Mouse (Mus musculus): ENCODE measurements at regions not wholly inside any gene's neighbourhood (a gene's known extent, or its start where the extent isn't known, plus 50 kb on each side); places are given as distances from the start of the nearest gene placed in this dataset.
"Not testable (repeated sequence)": the region's sequence is repeated elsewhere in the genome, so short reads cannot be mapped to it uniquely, and the experiment has no call there.

DNA sequence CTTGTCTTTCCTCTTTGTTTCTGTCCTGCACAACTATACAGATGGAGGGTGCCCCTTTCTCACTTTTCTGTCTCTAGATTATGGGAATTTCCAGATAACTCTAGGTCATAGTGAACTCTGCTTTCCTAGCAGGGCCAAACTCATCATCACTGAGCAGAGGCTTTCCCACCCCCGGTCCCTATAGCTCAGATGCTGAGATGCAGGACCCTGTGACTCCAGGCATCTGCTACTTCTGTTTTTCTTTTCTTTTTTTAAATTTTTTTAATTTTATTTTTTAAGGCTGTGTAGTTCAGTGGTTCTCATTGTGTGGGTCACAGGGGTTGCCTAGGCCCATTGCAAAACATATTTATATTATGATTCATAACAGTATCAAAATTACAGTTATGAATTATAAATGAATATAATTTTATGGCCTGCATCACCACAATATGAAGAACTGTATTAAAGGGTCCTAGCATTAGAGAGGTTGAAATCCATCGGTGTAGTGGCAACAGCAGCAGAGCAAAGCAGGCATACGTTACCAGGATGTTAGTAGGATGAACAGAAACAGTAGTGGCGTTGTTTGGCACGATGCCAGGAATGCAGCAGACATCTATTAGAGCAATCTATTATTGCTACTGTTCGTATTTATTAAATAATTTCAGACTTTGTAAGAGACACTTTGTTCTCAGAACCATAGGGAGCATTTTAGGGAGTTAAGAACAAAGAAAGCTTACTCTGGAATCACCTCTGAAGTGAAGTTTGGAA, 343.8 kb downstream of the Edem1 start:
- Histone ChIP-seq H3K9me3 (replicated peaks; ENCODE audit: control insufficient read depth, low read length) (no peaks in the 10 kb centered on the region), H3K27ac (ENCODE audit: low read length) (no peak overlapping the region), H3K9ac (ENCODE audit: low read length) (no peak overlapping the region), H3K36me3 (ENCODE audit: control insufficient read depth, insufficient read depth) (no peaks in the 10 kb centered on the region), H3K27me3 (ENCODE audit: control insufficient read depth, insufficient read depth, low read length) (no peaks in the 10 kb centered on the region), H3K4me3 (ENCODE audit: low read length) (no peak overlapping the region), H3K4me2 (ENCODE audit: low read depth, low read length) (no peak overlapping the region), H3K4me1 (ENCODE audit: control insufficient read depth, insufficient read depth, low read length) (no peaks in the 10 kb centered on the region)
- 41% methylated on average over 6 of the region's 6 CpGs for WGBS
- ATAC-seq (replicated peaks; ENCODE audit: extremely low read depth, insufficient read depth, low FRiP score): no peak

- no peaks in the 10 kb centered on the region for H3K27me3 ChIP-seq (ENCODE audit: control insufficient read depth, insufficient read depth, low read length)
- no peak overlapping the region for H3K9ac ChIP-seq (ENCODE audit: low read length)
- H3K4me2 ChIP-seq (ENCODE audit: low read depth, low read length): no peak overlapping the region
- WGBS: 73% methylated on average over 1 of the region's 1 CpGs
- no peaks in the 10 kb centered on the region for H3K9me3 ChIP-seq (replicated peaks; ENCODE audit: control insufficient read depth, low read length)
- H3K27ac ChIP-seq (ENCODE audit: low read length): no peak overlapping the region
- no peak for ATAC-seq (replicated peaks; ENCODE audit: extremely low read depth, insufficient read depth, low FRiP score)
- no peaks in the 10 kb centered on the region for H3K4me1 ChIP-seq (ENCODE audit: control insufficient read depth, insufficient read depth, low read length)
- no peak overlapping the region for H3K4me3 ChIP-seq (ENCODE audit: low read length)
- no peaks in the 10 kb centered on the region for H3K36me3 ChIP-seq (ENCODE audit: control insufficient read depth, insufficient read depth)
These were observed 344.6 kb downstream of the Edem1 start for GRCm38 (mm10) chr6:109173015-109173414.

DNA sequence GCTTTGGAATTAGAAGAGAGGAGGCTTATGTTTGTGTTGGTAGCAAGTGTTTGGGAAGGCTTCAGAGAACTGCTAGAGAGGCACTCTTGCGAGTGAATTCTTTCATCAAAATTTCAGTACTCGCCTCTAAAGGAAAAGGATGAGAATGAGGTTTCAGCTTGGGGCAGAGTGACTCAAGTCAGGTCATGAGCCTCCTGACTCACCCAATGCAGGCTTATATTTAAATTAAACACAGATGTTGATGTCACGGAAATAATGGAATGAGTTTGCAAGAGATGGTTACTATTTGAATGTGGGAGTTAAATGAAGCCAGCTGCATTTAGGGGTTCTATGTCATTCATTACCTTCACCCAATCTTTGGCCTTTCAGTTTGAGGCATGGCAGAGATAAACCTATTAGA, 348.4 kb downstream of the Edem1 start:
- no peak overlapping the region for H3K4me3 ChIP-seq (ENCODE audit: low read length)
- 62% methylated on average over 3 of the region's 3 CpGs for WGBS
- no peak overlapping the region for H3K27ac ChIP-seq (ENCODE audit: low read length)
- H3K36me3 ChIP-seq (ENCODE audit: control insufficient read depth, insufficient read depth): no peaks in the 10 kb centered on the region
- H3K4me1 ChIP-seq (ENCODE audit: control insufficient read depth, insufficient read depth, low read length): no peaks in the 10 kb centered on the region
- no peak overlapping the region for H3K9ac ChIP-seq (ENCODE audit: low read length)
- no peaks in the 10 kb centered on the region for H3K9me3 ChIP-seq (replicated peaks; ENCODE audit: control insufficient read depth, low read length)
- no peak overlapping the region for H3K4me2 ChIP-seq (ENCODE audit: low read depth, low read length)
- no peaks in the 10 kb centered on the region for H3K27me3 ChIP-seq (ENCODE audit: control insufficient read depth, insufficient read depth, low read length)
- no peak for ATAC-seq (replicated peaks; ENCODE audit: extremely low read depth, insufficient read depth, low FRiP score)

DNA sequence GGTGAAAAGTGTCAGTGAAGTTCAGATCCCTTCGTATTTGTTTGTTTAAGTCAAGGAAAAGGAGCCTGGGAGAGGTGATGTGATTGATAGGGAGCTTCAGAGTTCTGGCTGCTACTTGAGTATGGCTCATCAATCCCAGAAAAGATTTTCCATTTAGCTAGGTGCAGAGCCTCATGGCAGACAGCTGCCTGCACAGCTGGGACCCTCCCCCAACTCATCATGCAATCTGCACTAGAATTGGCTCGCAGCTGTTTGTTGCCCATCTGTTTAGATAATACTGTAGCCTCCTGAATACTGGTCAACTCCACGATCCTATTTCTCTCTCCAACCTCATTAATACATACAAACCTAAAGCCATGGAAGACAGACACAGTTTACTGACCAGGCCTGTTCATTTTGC, 354.4 kb downstream of the Edem1 start:
- ATAC-seq (replicated peaks; ENCODE audit: extremely low read depth, insufficient read depth, low FRiP score): no peak
- 36% methylated on average over 3 of the region's 3 CpGs for WGBS
- Histone ChIP-seq H3K27ac (ENCODE audit: low read length) (no peak overlapping the region), H3K9ac (ENCODE audit: low read length) (no peak overlapping the region), H3K4me2 (ENCODE audit: low read depth, low read length) (no peak overlapping the region), H3K4me1 (ENCODE audit: control insufficient read depth, insufficient read depth, low read length) (no peaks in the 10 kb centered on the region), H3K27me3 (ENCODE audit: control insufficient read depth, insufficient read depth, low read length) (no peaks in the 10 kb centered on the region), H3K36me3 (ENCODE audit: control insufficient read depth, insufficient read depth) (no peaks in the 10 kb centered on the region), H3K9me3 (replicated peaks; ENCODE audit: control insufficient read depth, low read length) (no peaks in the 10 kb centered on the region), H3K4me3 (ENCODE audit: low read length) (no peak overlapping the region)

GRCm38 (mm10) chr6:109193061-109193460, 364.6 kb downstream of the Edem1 start:
- H3K4me3 ChIP-seq (ENCODE audit: low read length); ATAC-seq (replicated peaks; ENCODE audit: extremely low read depth, insufficient read depth, low FRiP score); H3K9ac ChIP-seq (ENCODE audit: low read length); H3K36me3 ChIP-seq (ENCODE audit: control insufficient read depth, insufficient read depth); H3K9me3 ChIP-seq (replicated peaks; ENCODE audit: control insufficient read depth, low read length); H3K27me3 ChIP-seq (ENCODE audit: control insufficient read depth, insufficient read depth, low read length); H3K4me2 ChIP-seq (ENCODE audit: low read depth, low read length); H3K27ac ChIP-seq (ENCODE audit: low read length); H3K4me1 ChIP-seq (ENCODE audit: control insufficient read depth, insufficient read depth, low read length): not testable (repeated sequence)
- WGBS: 67% methylated on average over 2 of the region's 2 CpGs

- no peak for ATAC-seq (replicated peaks; ENCODE audit: extremely low read depth, insufficient read depth, low FRiP score)
- no peaks in the 10 kb centered on the region for H3K27me3 ChIP-seq (ENCODE audit: control insufficient read depth, insufficient read depth, low read length)
- H3K27ac ChIP-seq (ENCODE audit: low read length): no peak overlapping the region
- no peak overlapping the region for H3K9ac ChIP-seq (ENCODE audit: low read length)
- no peaks in the 10 kb centered on the region for H3K36me3 ChIP-seq (ENCODE audit: control insufficient read depth, insufficient read depth)
- no peaks in the 10 kb centered on the region for H3K4me1 ChIP-seq (ENCODE audit: control insufficient read depth, insufficient read depth, low read length)
- no peak overlapping the region for H3K4me2 ChIP-seq (ENCODE audit: low read depth, low read length)
- no peaks in the 10 kb centered on the region for H3K9me3 ChIP-seq (replicated peaks; ENCODE audit: control insufficient read depth, low read length)
- 80% methylated on average over 3 of the region's 3 CpGs for WGBS
- H3K4me3 ChIP-seq (ENCODE audit: low read length): no peak overlapping the region
These were observed 365.2 kb downstream of the Edem1 start for GRCm38 (mm10) chr6:109193603-109194002.

- WGBS: 40% methylated on average over 2 of the region's 2 CpGs
- Histone ChIP-seq H3K27me3 (ENCODE audit: control insufficient read depth, insufficient read depth, low read length) (no peaks in the 10 kb centered on the region), H3K27ac (ENCODE audit: low read length) (no peak overlapping the region), H3K4me1 (ENCODE audit: control insufficient read depth, insufficient read depth, low read length) (no peaks in the 10 kb centered on the region), H3K9ac (ENCODE audit: low read length) (no peak overlapping the region), H3K4me3 (ENCODE audit: low read length) (no peak overlapping the region), H3K36me3 (ENCODE audit: control insufficient read depth, insufficient read depth) (no peaks in the 10 kb centered on the region), H3K4me2 (ENCODE audit: low read depth, low read length) (no peak overlapping the region), H3K9me3 (replicated peaks; ENCODE audit: control insufficient read depth, low read length) (no peaks in the 10 kb centered on the region)
- no peak for ATAC-seq (replicated peaks; ENCODE audit: extremely low read depth, insufficient read depth, low FRiP score)
These were observed 381.3 kb downstream of the Edem1 start for GRCm38 (mm10) chr6:109209699-109210098.

GRCm38 (mm10) chr6:109230391-109230790, 401.9 kb downstream of the Edem1 start:
- no peak overlapping the region for H3K27ac ChIP-seq (ENCODE audit: low read length)
- no peak overlapping the region for H3K4me2 ChIP-seq (ENCODE audit: low read depth, low read length)
- no peaks in the 10 kb centered on the region for H3K9me3 ChIP-seq (replicated peaks; ENCODE audit: control insufficient read depth, low read length)
- no peaks in the 10 kb centered on the region for H3K4me1 ChIP-seq (ENCODE audit: control insufficient read depth, insufficient read depth, low read length)
- 93% methylated on average over 6 of the region's 6 CpGs for WGBS
- H3K9ac ChIP-seq (ENCODE audit: low read length): no peak overlapping the region
- no peaks in the 10 kb centered on the region for H3K36me3 ChIP-seq (ENCODE audit: control insufficient read depth, insufficient read depth)
- H3K4me3 ChIP-seq (ENCODE audit: low read length): no peak overlapping the region
- no peak for ATAC-seq (replicated peaks; ENCODE audit: extremely low read depth, insufficient read depth, low FRiP score)
- no peaks in the 10 kb centered on the region for H3K27me3 ChIP-seq (ENCODE audit: control insufficient read depth, insufficient read depth, low read length)

DNA sequence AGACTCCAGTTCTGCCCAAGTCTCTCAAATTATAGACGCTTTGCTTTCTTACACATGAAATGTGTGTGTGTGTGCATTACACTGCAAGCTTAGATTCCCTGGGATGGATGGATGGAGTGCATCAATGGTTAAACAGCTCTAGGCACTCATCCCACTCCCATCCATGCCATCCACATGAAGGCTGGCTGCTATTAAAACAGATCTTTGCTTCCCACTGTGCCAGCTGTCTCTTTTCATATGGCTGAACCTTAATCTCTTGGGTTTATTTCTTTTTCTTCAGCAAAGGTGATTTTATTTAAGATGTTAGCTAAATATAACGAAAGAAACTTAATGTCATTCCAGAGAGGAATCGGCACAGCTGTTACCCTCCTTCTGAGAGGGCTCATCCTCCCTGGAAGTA, 405.0 kb downstream of the Edem1 start:
- Histone ChIP-seq H3K4me1 (ENCODE audit: control insufficient read depth, insufficient read depth, low read length) (no peaks in the 10 kb centered on the region), H3K27me3 (ENCODE audit: control insufficient read depth, insufficient read depth, low read length) (no peaks in the 10 kb centered on the region), H3K4me3 (ENCODE audit: low read length) (no peak overlapping the region), H3K9ac (ENCODE audit: low read length) (no peak overlapping the region), H3K4me2 (ENCODE audit: low read depth, low read length) (no peak overlapping the region), H3K36me3 (ENCODE audit: control insufficient read depth, insufficient read depth) (no peaks in the 10 kb centered on the region), H3K9me3 (replicated peaks; ENCODE audit: control insufficient read depth, low read length) (no peaks in the 10 kb centered on the region), H3K27ac (ENCODE audit: low read length) (no peak overlapping the region)
- no peak for ATAC-seq (replicated peaks; ENCODE audit: extremely low read depth, insufficient read depth, low FRiP score)
- WGBS: 77% methylated on average over 3 of the region's 3 CpGs
